Mouse (Mus musculus): ENCODE data around the gene Dbh. TPM values are rescaled to one million over a fixed set of nuclear protein-coding genes. Genes with fewer than 3 reads are reported as not detected.

Dbh gene
- polyA plus RNA-seq, 1 experiment from 2014 or later: 2.4 TPM

DNA sequence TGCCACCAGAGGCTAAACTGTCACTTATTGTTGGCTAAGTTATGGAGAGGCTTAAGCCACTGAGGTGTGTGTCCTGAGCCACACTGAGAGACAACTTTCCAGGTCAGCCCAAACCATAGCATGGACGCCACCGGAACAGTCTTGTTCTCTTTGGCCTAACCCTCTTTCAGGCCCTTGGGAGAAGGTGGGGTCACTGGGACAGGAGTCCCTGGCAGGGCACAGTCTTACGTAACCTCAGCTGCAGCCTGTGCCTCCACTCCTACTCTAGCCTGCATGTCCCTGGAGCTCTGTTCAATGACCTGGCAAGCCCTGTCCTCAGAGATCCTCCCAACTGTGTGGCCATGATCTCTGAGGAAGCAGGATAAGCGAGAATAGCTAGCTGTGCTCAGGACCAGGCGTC is 42.1 kb downstream of the Dbh start:
- Histone ChIP-seq H3K9me3 (no peaks in the 10 kb centered on the region), H3K36me3 (no peaks in the 10 kb centered on the region), H3K27ac (peak overlapping the region; percentile 87), H3K27me3 (no peaks in the 10 kb centered on the region), H3K9ac (no peak overlapping the region), H3K4me2 (no peak overlapping the region), H3K4me1 (peaks cover 41% of the 10 kb centered on the region), H3K4me3 (no peak overlapping the region)
- WGBS: 90% methylated on average over 5 of the region's 5 CpGs
- no peak for ATAC-seq (ENCODE audit: borderline replicate concordance, extremely low read depth, low FRiP score, low TSS enrichment)

DNA sequence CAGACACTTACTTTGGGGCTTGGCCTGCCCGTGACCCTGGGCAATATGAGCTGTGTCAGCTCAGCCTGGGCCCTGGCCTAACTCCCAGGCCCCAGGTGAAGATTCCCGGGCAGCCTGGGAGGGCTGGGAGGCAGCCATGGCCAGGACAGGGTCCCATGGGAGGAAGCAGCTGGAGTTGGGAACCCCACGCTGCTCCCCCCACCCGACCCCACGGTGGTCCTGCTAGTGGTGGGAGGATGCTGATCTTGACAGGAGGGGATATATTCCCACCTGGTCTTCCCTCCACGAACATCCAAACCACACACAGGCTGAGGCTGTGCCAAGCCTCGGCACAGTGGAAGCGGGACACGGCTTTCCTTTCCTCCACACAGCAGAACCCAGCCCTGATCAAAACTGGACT is 44.3 kb downstream of the Dbh start:
- Histone ChIP-seq H3K9me3 (no peaks in the 10 kb centered on the region), H3K36me3 (0 out of 2 replicates have a peak, but pooled peaks cover under 1% of the 10 kb centered on the region), H3K4me1 (peaks cover 41% of the 10 kb centered on the region), H3K27ac (peak overlapping the region; percentile 55; the same call in 1 of the 2 replicates), H3K4me2 (no peak overlapping the region), H3K4me3 (no peak overlapping the region), H3K27me3 (no peaks in the 10 kb centered on the region), H3K9ac (no peak overlapping the region)
- ATAC-seq (ENCODE audit: borderline replicate concordance, extremely low read depth, low FRiP score, low TSS enrichment): no peak
- WGBS: 55% methylated on average over 9 of the region's 9 CpGs

DNA sequence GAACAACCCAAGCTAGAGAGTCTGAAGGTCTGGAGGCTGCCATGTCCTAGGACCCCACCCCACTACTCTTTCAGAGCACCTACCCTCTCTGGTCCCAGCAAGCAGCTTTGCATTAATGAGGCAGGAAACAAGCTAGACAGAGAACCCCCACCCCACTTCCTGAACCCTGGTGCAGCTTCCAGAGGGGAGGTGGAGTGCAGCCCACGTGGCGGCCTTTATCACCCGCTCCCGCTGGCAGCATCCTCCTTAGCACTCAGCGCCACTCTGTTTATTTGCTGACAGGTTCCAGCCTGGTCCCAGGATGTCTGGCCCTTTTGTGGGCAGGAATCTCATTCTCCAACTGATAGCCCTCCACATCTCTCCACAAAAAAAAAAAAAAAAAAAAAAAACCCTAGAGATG is 44.8 kb downstream of the Dbh start:
- WGBS: 9% methylated on average over 5 of the region's 5 CpGs
- Histone ChIP-seq H3K27me3 (no peaks in the 10 kb centered on the region), H3K4me2 (no peak overlapping the region), H3K9me3 (no peaks in the 10 kb centered on the region), H3K27ac (peak overlapping the region; percentile 55; the same call in 1 of the 2 replicates), H3K4me3 (no peak overlapping the region), H3K4me1 (peaks cover 41% of the 10 kb centered on the region), H3K36me3 (peaks cover 3% of the 10 kb centered on the region; the same call in 1 of the 2 replicates), H3K9ac (no peak overlapping the region)
- ATAC-seq (ENCODE audit: borderline replicate concordance, extremely low read depth, low FRiP score, low TSS enrichment): no peak

DNA sequence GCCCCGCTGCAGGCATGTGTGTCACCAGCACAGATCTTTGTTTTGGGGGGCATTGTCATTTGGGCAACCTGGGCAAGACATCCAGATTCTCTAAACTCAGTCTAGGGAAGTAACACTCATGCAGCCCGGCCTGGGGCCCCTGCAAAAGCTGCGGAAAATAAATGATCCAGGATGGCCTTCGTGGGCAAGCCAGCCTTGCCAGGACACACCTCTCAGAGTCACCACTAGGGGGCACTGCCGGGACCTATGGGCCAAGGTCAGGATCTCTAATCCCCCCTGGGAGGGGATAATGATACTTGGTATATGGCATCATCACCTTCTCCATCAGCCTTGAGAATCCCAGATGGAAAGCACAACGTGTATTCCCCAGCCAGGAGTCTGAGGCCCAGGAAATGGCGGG is 45.2 kb downstream of the Dbh start:
- no peak overlapping the region for H3K4me3 ChIP-seq
- H3K4me2 ChIP-seq: no peak overlapping the region
- peaks cover 40% of the 10 kb centered on the region for H3K4me1 ChIP-seq
- 39% methylated on average over 7 of the region's 7 CpGs for WGBS
- ATAC-seq (ENCODE audit: borderline replicate concordance, extremely low read depth, low FRiP score, low TSS enrichment): no peak
- H3K27ac ChIP-seq: 0 out of 2 replicates have a peak overlapping the region, but pooled peaks have one; percentile 15
- no peaks in the 10 kb centered on the region for H3K27me3 ChIP-seq
- H3K36me3 ChIP-seq: peaks cover 3% of the 10 kb centered on the region; the same call in 1 of the 2 replicates
- H3K9me3 ChIP-seq: no peaks in the 10 kb centered on the region
- H3K9ac ChIP-seq: no peak overlapping the region

DNA sequence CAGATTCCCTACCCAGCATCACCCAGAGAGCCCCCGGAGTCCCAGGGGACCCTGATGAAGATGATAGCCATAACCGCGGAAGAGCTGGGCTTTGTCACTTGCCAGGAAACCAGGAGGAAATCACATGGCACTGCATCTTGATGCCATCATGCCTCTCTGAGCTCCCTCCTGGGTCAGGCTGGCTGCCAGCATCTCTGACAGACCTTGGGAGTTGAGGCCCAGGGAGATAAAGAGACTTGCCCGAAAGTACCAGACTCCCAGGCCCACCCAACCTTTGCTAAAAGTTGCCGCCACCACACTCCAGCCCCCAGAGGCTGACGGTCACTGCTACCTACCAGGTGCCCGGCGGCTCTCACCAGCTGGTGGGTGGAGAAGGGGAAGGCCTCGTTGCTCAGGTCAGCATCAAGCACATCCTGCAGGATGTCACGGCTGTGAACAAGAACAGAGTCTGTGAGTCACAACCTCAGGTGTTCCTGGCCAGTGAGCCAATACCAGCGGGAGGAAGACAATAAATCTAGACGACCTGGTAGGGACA is 45.7 kb downstream of the Dbh start:
- WGBS: 81% methylated on average over 12 of the region's 12 CpGs
- H3K36me3 ChIP-seq: peaks cover 3% of the 10 kb centered on the region; the same call in 1 of the 2 replicates
- no peak for ATAC-seq (ENCODE audit: borderline replicate concordance, extremely low read depth, low FRiP score, low TSS enrichment)
- H3K27me3 ChIP-seq: no peaks in the 10 kb centered on the region
- no peak overlapping the region for H3K4me2 ChIP-seq
- no peaks in the 10 kb centered on the region for H3K9me3 ChIP-seq
- H3K4me3 ChIP-seq: no peak overlapping the region
- peaks cover 35% of the 10 kb centered on the region for H3K4me1 ChIP-seq
- no peak overlapping the region for H3K27ac ChIP-seq
- no peak overlapping the region for H3K9ac ChIP-seq

DNA sequence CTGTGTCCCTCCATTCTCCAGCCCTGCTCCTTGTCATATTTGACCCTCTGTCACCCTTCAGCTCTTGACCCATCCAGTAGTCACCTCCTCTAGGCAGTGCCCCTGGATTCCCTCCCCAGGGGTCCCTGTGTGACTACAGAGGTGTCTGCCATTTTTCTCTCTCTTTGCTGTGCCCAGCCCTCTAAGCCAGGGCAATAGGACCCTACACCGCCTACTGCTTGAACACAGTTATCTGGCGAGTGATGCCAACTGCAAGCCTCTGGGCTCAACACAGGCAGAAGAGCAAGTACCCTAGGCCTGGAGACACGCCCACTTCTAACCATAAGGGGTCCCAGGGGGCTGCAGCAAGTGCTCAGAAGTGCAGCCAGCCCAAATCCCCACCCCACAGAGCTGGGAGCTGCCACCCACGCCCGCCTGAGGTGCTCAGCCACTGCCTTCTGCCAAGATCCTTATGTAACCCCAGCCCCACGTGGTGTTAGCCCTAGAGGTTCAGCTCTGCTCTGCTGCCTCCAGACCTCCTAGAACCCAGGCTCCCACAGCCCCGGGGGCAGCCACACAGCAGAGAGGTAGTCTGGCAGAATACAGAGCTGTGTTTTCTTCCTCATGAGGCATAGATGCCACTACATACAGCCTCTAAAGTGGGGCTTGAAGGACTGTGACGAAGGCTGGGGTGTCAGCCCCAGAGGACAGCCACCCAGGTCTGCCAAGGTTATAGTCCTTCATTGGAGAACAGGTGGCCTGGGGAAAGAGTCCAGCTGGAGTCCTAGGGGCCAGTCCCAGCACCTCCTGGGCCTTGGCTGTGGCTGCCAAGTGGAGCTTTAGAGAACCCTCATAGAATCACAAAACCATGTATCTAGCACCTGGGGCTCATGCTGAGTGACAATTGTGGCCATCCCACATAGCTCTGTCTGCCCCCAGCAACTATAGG is 47.2 kb downstream of the Dbh start:
- no peak overlapping the region for H3K4me2 ChIP-seq
- 72% methylated on average over 8 of the region's 8 CpGs for WGBS
- no peaks in the 10 kb centered on the region for H3K27me3 ChIP-seq
- H3K9me3 ChIP-seq: no peaks in the 10 kb centered on the region
- no peak overlapping the region for H3K27ac ChIP-seq
- H3K4me1 ChIP-seq: peaks cover 21% of the 10 kb centered on the region
- peaks cover 3% of the 10 kb centered on the region; the same call in 1 of the 2 replicates for H3K36me3 ChIP-seq
- H3K9ac ChIP-seq: no peak overlapping the region
- ATAC-seq (ENCODE audit: borderline replicate concordance, extremely low read depth, low FRiP score, low TSS enrichment): no peak
- no peak overlapping the region for H3K4me3 ChIP-seq

DNA sequence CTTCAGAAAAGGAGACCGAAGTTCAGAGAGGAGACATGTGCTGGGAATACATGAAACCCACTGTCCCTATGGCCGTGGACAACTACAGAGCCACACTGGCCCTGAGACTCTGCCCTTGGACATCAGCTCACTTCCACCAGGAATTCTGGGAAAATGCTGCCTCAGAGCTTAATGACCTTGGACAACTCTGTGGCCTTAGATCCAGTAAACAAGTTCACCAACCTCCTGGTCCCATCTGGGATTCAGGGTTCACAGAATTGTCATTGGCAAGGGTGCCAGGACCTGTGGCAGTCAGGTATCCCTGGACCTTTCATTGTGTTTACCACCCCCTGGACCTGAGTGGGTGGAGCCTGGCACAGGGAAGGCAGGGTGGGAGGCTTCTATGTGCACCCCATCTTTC is 50.5 kb downstream of the Dbh start:
- H3K4me2 ChIP-seq: no peak overlapping the region
- H3K4me3 ChIP-seq: no peak overlapping the region
- peaks cover 1% of the 10 kb centered on the region; the same call in 1 of the 2 replicates for H3K4me1 ChIP-seq
- H3K27me3 ChIP-seq: no peaks in the 10 kb centered on the region
- peaks cover 3% of the 10 kb centered on the region; the same call in 1 of the 2 replicates for H3K36me3 ChIP-seq
- no peak for ATAC-seq (ENCODE audit: borderline replicate concordance, extremely low read depth, low FRiP score, low TSS enrichment)
- 81% methylated on average over 2 of the region's 2 CpGs for WGBS
- H3K9me3 ChIP-seq: no peaks in the 10 kb centered on the region
- no peak overlapping the region for H3K27ac ChIP-seq
- no peak overlapping the region for H3K9ac ChIP-seq

DNA sequence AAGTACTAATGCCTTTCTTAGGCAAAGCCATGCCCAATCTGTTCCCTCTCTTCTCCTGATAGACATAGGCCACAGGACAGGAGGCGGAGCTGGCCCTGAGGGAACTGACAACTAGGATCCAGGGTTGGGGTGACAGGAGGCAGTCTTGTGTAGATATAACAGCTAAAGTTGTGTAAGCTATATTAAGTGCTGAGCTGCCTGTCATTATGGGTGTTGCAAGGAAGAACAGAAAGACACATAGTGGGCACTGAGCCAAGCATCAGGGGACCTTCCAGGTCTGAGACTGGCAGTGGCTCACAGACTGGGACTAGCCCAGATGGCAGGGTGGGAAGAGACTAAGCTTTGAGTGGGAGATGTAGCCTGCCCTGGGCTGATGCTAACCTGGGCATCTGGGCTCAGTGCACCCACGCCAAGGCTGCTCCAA is 53.1 kb downstream of the Dbh start:
- ATAC-seq (ENCODE audit: borderline replicate concordance, extremely low read depth, low FRiP score, low TSS enrichment): peak; percentile 53
- Histone ChIP-seq H3K9ac (no peak overlapping the region), H3K27ac (no peak overlapping the region), H3K9me3 (no peaks in the 10 kb centered on the region), H3K4me3 (no peak overlapping the region), H3K27me3 (no peaks in the 10 kb centered on the region), H3K36me3 (peaks cover 3% of the 10 kb centered on the region; the same call in 1 of the 2 replicates), H3K4me2 (no peak overlapping the region), H3K4me1 (no peaks in the 10 kb centered on the region)
- 69% methylated on average over 2 of the region's 2 CpGs for WGBS

DNA sequence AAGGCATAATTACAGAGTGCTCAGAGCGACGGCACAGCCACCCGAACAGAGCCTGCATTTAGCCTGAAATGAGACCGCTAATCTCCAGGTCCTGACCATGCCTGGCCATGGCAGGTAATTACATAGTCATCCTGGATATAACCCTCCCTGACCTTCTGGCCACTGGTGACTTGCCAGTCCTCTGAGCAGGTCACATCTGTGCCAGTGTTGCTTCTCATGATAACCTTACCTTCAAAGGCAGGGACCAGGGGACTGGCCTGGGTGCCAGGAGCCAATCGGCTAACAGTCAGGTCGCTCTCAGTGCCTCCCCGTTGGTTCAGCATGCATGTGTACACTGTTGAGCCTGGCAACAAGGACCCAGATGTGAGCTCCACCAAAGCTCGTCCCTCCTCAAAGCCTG is 53.5 kb downstream of the Dbh start:
- no peaks in the 10 kb centered on the region for H3K9me3 ChIP-seq
- no peak overlapping the region for H3K4me3 ChIP-seq
- WGBS: 79% methylated on average over 8 of the region's 8 CpGs
- no peak overlapping the region for H3K9ac ChIP-seq
- H3K27me3 ChIP-seq: no peaks in the 10 kb centered on the region
- no peak overlapping the region for H3K27ac ChIP-seq
- no peaks in the 10 kb centered on the region for H3K4me1 ChIP-seq
- H3K36me3 ChIP-seq: peaks cover 3% of the 10 kb centered on the region; the same call in 1 of the 2 replicates
- ATAC-seq (ENCODE audit: borderline replicate concordance, extremely low read depth, low FRiP score, low TSS enrichment): no peak
- no peak overlapping the region for H3K4me2 ChIP-seq

DNA sequence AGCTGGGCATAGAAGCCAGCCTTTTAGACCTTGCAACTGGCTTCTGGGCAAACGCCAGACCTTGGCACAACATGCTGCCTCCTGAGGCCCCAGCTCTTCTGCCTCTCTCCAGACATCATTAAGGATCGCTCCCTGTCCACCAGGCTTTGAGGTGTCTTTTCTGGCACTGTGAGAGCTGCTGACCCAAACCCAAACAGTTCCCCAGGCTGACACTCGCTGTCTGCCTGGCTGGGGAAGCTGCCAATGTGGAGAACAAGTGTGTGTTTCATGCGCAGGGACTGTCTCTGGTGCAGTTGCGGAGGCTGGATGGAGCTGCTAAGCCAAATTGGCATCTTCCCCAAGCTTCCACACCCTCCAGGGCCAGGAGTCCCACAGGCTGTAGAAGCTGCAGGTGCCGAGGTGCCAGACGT is 58.0 kb downstream of the Dbh start:
- no peaks in the 10 kb centered on the region for H3K27me3 ChIP-seq
- H3K4me2 ChIP-seq: no peak overlapping the region
- no peaks in the 10 kb centered on the region for H3K9me3 ChIP-seq
- H3K4me3 ChIP-seq: no peak overlapping the region
- H3K27ac ChIP-seq: no peak overlapping the region; the same call in 1 of the 2 replicates
- H3K4me1 ChIP-seq: no peaks in the 10 kb centered on the region
- H3K36me3 ChIP-seq: no peaks in the 10 kb centered on the region
- ATAC-seq (ENCODE audit: borderline replicate concordance, extremely low read depth, low FRiP score, low TSS enrichment): no peak
- WGBS: 70% methylated on average over 7 of the region's 7 CpGs
- no peak overlapping the region for H3K9ac ChIP-seq

DNA sequence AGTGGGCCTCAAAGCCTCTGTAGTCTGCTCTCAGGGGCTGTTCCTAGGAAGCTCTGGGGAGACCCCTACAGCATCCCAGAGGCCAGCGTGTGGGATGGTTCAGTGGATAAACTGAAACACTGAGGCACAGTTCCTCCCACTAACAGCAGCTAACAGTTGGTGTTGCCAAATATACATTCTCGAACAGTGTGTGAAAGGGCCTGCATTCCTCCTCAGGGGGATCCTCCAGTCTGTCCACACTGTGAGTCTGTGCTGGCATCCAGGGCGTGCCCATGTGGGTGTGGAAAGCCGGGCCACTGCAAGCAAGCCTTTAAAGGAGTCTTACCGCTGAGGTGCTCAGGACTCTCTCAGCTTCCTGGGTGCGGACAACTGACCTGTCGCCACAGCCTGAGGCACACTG is 61.5 kb downstream of the Dbh start:
- WGBS: 63% methylated on average over 7 of the region's 7 CpGs
- no peaks in the 10 kb centered on the region for H3K9me3 ChIP-seq
- H3K27me3 ChIP-seq: no peaks in the 10 kb centered on the region
- H3K27ac ChIP-seq: no peak overlapping the region
- no peak overlapping the region for H3K4me3 ChIP-seq
- ATAC-seq (ENCODE audit: borderline replicate concordance, extremely low read depth, low FRiP score, low TSS enrichment): no peak
- H3K36me3 ChIP-seq: no peaks in the 10 kb centered on the region
- no peak overlapping the region for H3K9ac ChIP-seq
- H3K4me2 ChIP-seq: no peak overlapping the region
- no peaks in the 10 kb centered on the region for H3K4me1 ChIP-seq
